Mouse (Mus musculus): ENCODE results near the gene Surf2. TPM values are rescaled to one million over a fixed set of nuclear protein-coding genes. Genes with fewer than 3 reads are reported as not detected.

Surf2 gene
- total and polyA plus RNA-seq, 3 experiments: 28.7 to 77.1 (median 43.9) TPM

DNA sequence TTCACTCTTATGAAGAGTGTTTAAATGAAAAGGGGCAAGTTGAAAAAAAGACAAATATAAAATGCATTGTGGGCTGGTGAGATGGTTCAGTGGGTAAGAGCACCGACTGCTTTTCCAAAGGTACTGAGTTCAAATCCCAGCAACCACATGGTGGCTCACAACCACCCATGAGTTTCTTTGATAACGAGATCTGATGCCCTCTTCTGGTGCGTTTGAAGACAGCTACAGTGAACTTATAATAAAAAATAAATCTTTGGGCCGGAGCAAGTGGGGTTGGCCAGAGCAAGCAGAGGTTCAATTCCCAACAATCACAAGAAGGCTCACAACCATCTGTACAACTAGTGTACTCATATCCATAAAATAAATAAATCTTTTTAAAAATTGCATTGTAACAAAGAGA, 20.3 kb upstream of the Surf2 start:
- Histone ChIP-seq H3K36me3 (replicated peaks in 1 of 2; ENCODE audit: control insufficient read depth in 1 of 2, insufficient read depth in 1 of 2, low read length in 1 of 2) (peaks cover 79 to 91% of the 10 kb centered on the region in 2 experiments), H3K9me3 (replicated peaks; ENCODE audit: low read length) (no peaks in the 10 kb centered on the region), H3K27me3 (replicated peaks) (no peaks in the 10 kb centered on the region), H3K27ac (ENCODE audit: insufficient read depth, low read depth) (no peak overlapping the region), H3K79me2 (replicated peaks; ENCODE audit: control insufficient read depth, extremely low read depth, insufficient read depth, poor library complexity, severe bottlenecking) (peaks cover 15% of the 10 kb centered on the region), H3K4me3 (replicated peaks in 1 of 3; ENCODE audit: low read depth in 2 of 3, low read length in 2 of 3, poor library complexity in 1 of 3) (no peak overlapping the region), H3K4me2 (ENCODE audit: insufficient read depth, low read depth, poor library complexity, severe bottlenecking) (no peak overlapping the region), H3K4me1 (ENCODE audit: control insufficient read depth in 1 of 2, insufficient read depth in 2 of 2) (peaks cover 0 to 18% of the 10 kb centered on the region in 2 experiments; a peak in 2 of 4 replicates), H3K9ac (ENCODE audit: insufficient read depth, low read depth) (no peak overlapping the region)
- TF ChIP-seq CHD2 (IDR thresholded peaks at IDR 0.05; ENCODE audit: low read length) (no peak), CTCF (conservative IDR thresholded peaks at IDR 0.05 in 1 of 2, IDR thresholded peaks at IDR 0.05 in 1 of 2; ENCODE audit: low read depth in 2 of 2, low read length in 2 of 2) (peak in 1 of 2 experiments; percentile 44; a peak in 2 of 4 replicates)
- in situ Hi-C loops (cut with MboI; ENCODE audit: low pct_ligation_motif_present, low pct_unique_long_range_greater_than_20kb, low sequenced_read_pairs): loop anchor here (5.0 kb wide), 1 partner anchor 244 kb away; no protein-coding TSS in a partner anchor
- no peak for DNase-seq (ENCODE audit: extremely low read depth)
- dilution Hi-C loops (cut with MboI; ENCODE audit: extremely low pct_ligation_motif_present, extremely low pct_unique_long_range_greater_than_20kb, low sequenced_read_pairs): no loop called here

DNA sequence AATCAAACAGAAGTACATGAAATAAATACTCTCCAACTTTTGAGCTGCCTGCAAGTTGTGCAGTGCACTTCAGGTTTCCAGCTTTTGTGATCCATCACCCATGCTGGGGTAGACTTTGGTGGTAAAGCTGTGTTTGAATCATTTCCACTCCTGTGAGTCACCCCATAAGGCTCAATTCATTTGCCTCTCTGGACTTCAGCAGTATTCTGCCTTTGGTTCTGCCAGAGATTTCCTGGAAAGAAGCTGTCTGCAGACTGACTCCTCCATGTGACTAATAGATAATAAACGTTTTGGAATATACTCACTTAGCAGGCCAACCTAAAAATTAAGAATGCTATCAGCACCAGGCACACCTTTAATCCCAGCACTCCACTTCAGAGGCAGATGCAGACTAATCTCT, 15.4 kb upstream of the Surf2 start:
- H3K27ac ChIP-seq (ENCODE audit: insufficient read depth, low read depth): no peak overlapping the region
- H3K4me3 ChIP-seq (replicated peaks in 1 of 3; ENCODE audit: low read depth in 2 of 3, low read length in 2 of 3, poor library complexity in 1 of 3): no peak overlapping the region
- dilution Hi-C loops (cut with MboI; ENCODE audit: extremely low pct_ligation_motif_present, extremely low pct_unique_long_range_greater_than_20kb, low sequenced_read_pairs) (no loop called here), in situ Hi-C loops (cut with MboI; ENCODE audit: low pct_ligation_motif_present, low pct_unique_long_range_greater_than_20kb, low sequenced_read_pairs) (no loop called here)
- H3K9me3 ChIP-seq (replicated peaks; ENCODE audit: low read length): no peaks in the 10 kb centered on the region
- no peak overlapping the region for H3K9ac ChIP-seq (ENCODE audit: insufficient read depth, low read depth)
- H3K36me3 ChIP-seq (replicated peaks in 1 of 2; ENCODE audit: control insufficient read depth in 1 of 2, insufficient read depth in 1 of 2, low read length in 1 of 2): peaks cover 43 to 78% of the 10 kb centered on the region in 2 experiments
- H3K27me3 ChIP-seq (replicated peaks): no peaks in the 10 kb centered on the region
- H3K4me2 ChIP-seq (ENCODE audit: insufficient read depth, low read depth, poor library complexity, severe bottlenecking): no peak overlapping the region
- TF ChIP-seq ZKSCAN1 (IDR thresholded peaks at IDR 0.05; ENCODE audit: borderline replicate concordance, low read depth, low read length) (no peak), MAX (IDR thresholded peaks at IDR 0.05; ENCODE audit: low read length) (no peak), ZMIZ1 (IDR thresholded peaks at IDR 0.05; ENCODE audit: low read depth, low read length) (no peak), CTCF (conservative IDR thresholded peaks at IDR 0.05 in 1 of 2, IDR thresholded peaks at IDR 0.05 in 1 of 2; ENCODE audit: low read depth in 2 of 2, low read length in 2 of 2) (no peak), HCFC1 (IDR thresholded peaks at IDR 0.05; ENCODE audit: low read depth, low read length) (no peak), MEF2A (IDR thresholded peaks at IDR 0.05; ENCODE audit: borderline replicate concordance, low read depth, low read length) (no peak), USF1 (IDR thresholded peaks at IDR 0.05; ENCODE audit: low read depth, low read length) (no peak), CHD2 (IDR thresholded peaks at IDR 0.05; ENCODE audit: low read length) (no peak), MYC (IDR thresholded peaks at IDR 0.05; ENCODE audit: low read depth, low read length) (no peak), TCF12 (IDR thresholded peaks at IDR 0.05; ENCODE audit: low read depth, low read length) (no peak)
- peaks cover 6 to 42% of the 10 kb centered on the region in 2 experiments for H3K4me1 ChIP-seq (ENCODE audit: control insufficient read depth in 1 of 2, insufficient read depth in 2 of 2)
- DNase-seq (ENCODE audit: extremely low read depth): no peak
- H3K79me2 ChIP-seq (replicated peaks; ENCODE audit: control insufficient read depth, extremely low read depth, insufficient read depth, poor library complexity, severe bottlenecking): peaks cover 32% of the 10 kb centered on the region

DNA sequence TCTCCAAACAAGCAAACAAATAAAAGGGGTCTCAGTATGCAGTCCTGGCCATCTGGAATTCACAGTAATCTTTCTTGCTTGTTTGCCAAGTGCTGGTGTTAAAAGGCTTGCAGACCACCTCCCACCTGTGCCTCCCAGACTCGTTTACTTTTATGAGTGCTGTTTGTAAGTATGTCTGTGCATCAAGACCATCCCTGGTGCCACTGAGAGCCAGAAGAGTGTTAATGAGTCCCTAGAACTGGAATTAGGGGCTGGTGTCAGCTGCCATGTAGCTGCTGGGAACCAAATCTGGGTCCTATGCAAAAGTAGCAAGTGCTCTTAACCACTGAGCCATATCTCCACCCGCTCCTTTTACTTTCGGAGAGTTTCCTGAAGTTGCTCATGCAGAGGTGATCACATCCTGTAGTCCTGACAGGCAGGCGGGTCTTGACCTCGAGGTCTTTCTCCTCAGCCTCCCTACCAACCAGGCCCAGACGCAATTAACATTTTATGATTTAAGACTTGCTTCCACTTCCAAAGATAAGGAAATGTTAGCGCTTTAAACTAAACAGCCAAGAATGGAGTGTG, 14.2 kb upstream of the Surf2 start:
- Histone ChIP-seq H3K36me3 (replicated peaks in 1 of 2; ENCODE audit: control insufficient read depth in 1 of 2, insufficient read depth in 1 of 2, low read length in 1 of 2) (peaks cover 47 to 79% of the 10 kb centered on the region in 2 experiments), H3K4me1 (ENCODE audit: control insufficient read depth in 1 of 2, insufficient read depth in 2 of 2) (peaks cover 6 to 46% of the 10 kb centered on the region in 2 experiments), H3K9ac (ENCODE audit: insufficient read depth, low read depth) (peak overlapping the region; percentile 95), H3K27ac (ENCODE audit: insufficient read depth, low read depth) (peak overlapping the region; percentile 63; the same call in 1 of the 2 replicates), H3K27me3 (replicated peaks) (no peaks in the 10 kb centered on the region), H3K4me3 (replicated peaks in 1 of 3; ENCODE audit: low read depth in 2 of 3, low read length in 2 of 3, poor library complexity in 1 of 3) (peak overlapping the region; percentile 75 to 97 (median 76)), H3K9me3 (replicated peaks; ENCODE audit: low read length) (no peaks in the 10 kb centered on the region), H3K4me2 (ENCODE audit: insufficient read depth, low read depth, poor library complexity, severe bottlenecking) (peak overlapping the region; percentile 48), H3K79me2 (replicated peaks; ENCODE audit: control insufficient read depth, extremely low read depth, insufficient read depth, poor library complexity, severe bottlenecking) (peaks cover 34% of the 10 kb centered on the region)
- peak; percentile 50 for DNase-seq (ENCODE audit: extremely low read depth)
- in situ Hi-C loops (cut with MboI; ENCODE audit: low pct_ligation_motif_present, low pct_unique_long_range_greater_than_20kb, low sequenced_read_pairs) (no loop called here), dilution Hi-C loops (cut with MboI; ENCODE audit: extremely low pct_ligation_motif_present, extremely low pct_unique_long_range_greater_than_20kb, low sequenced_read_pairs) (no loop called here)
- no peak for TF ChIP-seq MEF2A (IDR thresholded peaks at IDR 0.05; ENCODE audit: borderline replicate concordance, low read depth, low read length)
- 0 out of 2 replicates have a peak, but pooled peaks have one; percentile 35 for TF ChIP-seq CHD1 (IDR thresholded peaks at IDR 0.05; ENCODE audit: low read depth, low read length)

Measured in CH12.LX (cell line).